Mouse (Mus musculus): ENCODE measurements around the gene Gclc. TPM values are rescaled to one million over a fixed set of nuclear protein-coding genes. Genes with fewer than 3 reads are reported as not detected.

Gclc gene
- total RNA-seq, 2 experiments from 2014 or later = 23.4 to 26.0 TPM

DNA sequence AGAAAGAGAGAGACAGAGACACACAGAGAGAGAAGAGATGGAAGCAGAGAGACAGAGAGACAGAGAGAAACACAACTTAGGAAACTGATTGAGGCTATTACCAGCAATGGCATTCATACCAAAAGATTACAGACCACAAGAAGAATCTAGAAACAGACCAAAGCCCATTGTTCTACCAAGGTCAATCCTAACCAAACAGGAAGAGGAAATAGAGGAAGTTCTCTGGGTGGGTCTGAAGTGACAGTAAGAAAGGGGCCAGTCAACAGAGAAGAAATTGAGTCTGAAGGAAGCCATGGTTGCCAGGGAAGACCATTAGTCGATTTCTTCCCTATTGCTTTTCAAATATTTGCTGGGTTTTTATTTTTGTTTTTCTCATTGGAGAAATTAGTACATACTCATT is 81.4 kb downstream of the Gclc start:
- intact Hi-C loops (cut with DNase I) = no loop called here
- no peak for DNase-seq

DNA sequence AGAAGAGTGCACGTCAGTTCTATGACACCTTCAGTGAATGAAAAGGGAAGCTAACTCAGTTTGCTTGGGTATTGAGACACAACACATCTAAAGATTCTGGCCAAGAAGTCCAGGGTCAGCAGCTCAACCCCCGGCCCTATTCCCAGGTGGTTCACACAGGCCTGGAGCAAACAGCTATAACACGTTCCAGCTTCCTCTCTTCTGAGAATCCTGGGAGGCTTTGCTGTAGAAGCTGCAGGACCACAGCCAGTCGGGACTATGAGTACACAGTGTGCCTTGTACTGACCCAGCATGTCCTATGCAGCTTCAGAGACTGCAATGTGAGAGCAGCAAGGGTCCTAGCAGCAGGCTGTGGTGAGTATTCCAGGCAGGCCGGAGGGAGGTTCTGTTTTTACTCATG is 84.3 kb downstream of the Gclc start:
- intact Hi-C loops (cut with DNase I) = no loop called here
- no peak for DNase-seq

Other genes starting within 250 kb of the Gclc start
- 1 to 10 TPM; 8.0 to 8.3 TPM for gene Lrrc1, start 209.7 kb upstream of the Gclc start, total RNA-seq (2021)
- under 1 TPM; 0.18 TPM for gene Klhl31, start 118.0 kb upstream of the Gclc start, total RNA-seq (2021)
- gene Elovl5, start 162.8 kb downstream of the Gclc start, total RNA-seq (2021) = 10 to 100 TPM; 62.7 to 65.3 TPM

All from left cerebral cortex, postnatal 4 days (tissue).